Mouse (Mus musculus) heart, postnatal 0 days (tissue): Measurements from ENCODE around the gene Rad51d. TPM values are rescaled to one million over a fixed set of nuclear protein-coding genes. Genes with fewer than 3 reads are reported as not detected.
A peak's percentile ranks its signal among the peaks of the same experiment; 100 is the strongest.

Experiments used
- ATAC-seq: fragments of 200-750 bp; cut with Nextera tagmentation; 2 replicates; pipeline ENCODE4 v1.8.0; 2017; ENCODE audit warnings: low read depth, moderate number of reproducible peaks, moderate library complexity; ENCODE audit not compliant: insufficient read depth
- DNase-seq: peaks from one replicate; pipeline ENCODE4 v3.0.0-alpha.2; 2016; ENCODE audit warnings: low spot score
- H3K27ac ChIP-seq: fragments of 300-500 bp; sonication (generic); 2 replicates; pipeline ENCODE4 v1.5.1; 2014; ENCODE audit warnings: low read depth, mild to moderate bottlenecking
- H3K27me3 ChIP-seq: fragments of 300-500 bp; sonication (generic); 2 replicates; pipeline ENCODE4 v1.6.1; 2014; ENCODE audit warnings: low read length, mixed read lengths; ENCODE audit not compliant: control insufficient read depth, insufficient read depth
- H3K36me3 ChIP-seq: fragments of 300-500 bp; sonication (generic); replicated peaks from 2 replicates; pipeline ENCODE4 v1.6.1; 2014; ENCODE audit warnings: low read length, mixed read lengths; ENCODE audit not compliant: control insufficient read depth, insufficient read depth
- H3K4me1 ChIP-seq: fragments of 300-500 bp; sonication (generic); 2 replicates; pipeline ENCODE4 v1.6.1; 2014; ENCODE audit warnings: antibody characterized with exemption; ENCODE audit not compliant: control insufficient read depth, insufficient read depth
- H3K4me2 ChIP-seq: fragments of 300-500 bp; sonication (generic); 2 replicates; pipeline ENCODE4 v1.6.1; 2014; ENCODE audit warnings: low read depth, mild to moderate bottlenecking, low read length, moderate library complexity
- H3K4me3 ChIP-seq: fragments of 300-500 bp; sonication (generic); 2 replicates; pipeline ENCODE4 v1.5.1; 2014; ENCODE audit warnings: low read depth, low read length
- H3K9ac ChIP-seq: fragments of 300-500 bp; sonication (generic); replicated peaks from 2 replicates; pipeline ENCODE4 v1.6.1; 2014; ENCODE audit warnings: low read depth, low read length, mixed read lengths
- H3K9me3 ChIP-seq: fragments of 300-500 bp; sonication (generic); replicated peaks from 2 replicates; pipeline ENCODE4 v1.6.1; 2016; ENCODE audit warnings: low read length; ENCODE audit not compliant: control insufficient read depth
- CTCF ChIP-seq: IDR thresholded peaks from 2 replicates; pipeline ENCODE4 v1.5.1; 2016; ENCODE audit warnings: antibody characterized with exemption, control low read depth, low read depth
- EP300 ChIP-seq: IDR thresholded peaks from 2 replicates; pipeline ENCODE4 v1.6.1; 2016; ENCODE audit warnings: antibody characterized with exemption, low read depth
- WGBS: fragments of 180-500 bp; shearing (Covaris S2); extraction: QIAGEN DNeasy Blood & Tissue Kit; methylation state at CpG from one replicate; pipeline ENCODE4 v1.1.7; 2014; 5-methylcytosine and 5-hydroxymethylcytosine counted together
- polyA plus RNA-seq: library from polyadenylated mRNA; unstranded; fragments of >200 nt; fragmentation: Nextera tagmentation; extraction: Ambion mirVana; gene quantifications from 2 replicates; pipeline ENCODE4 v1.2.1, GENCODE M21; 2015
- total RNA-seq: library from RNA; depleted of rRNA; stranded (reverse); fragments of >200 nt; gene quantifications from 2 replicates; pipeline ENCODE4 v1.2.3, GENCODE M21; 2014; ENCODE audit warnings: low replicate concordance

The Rad51d gene
- total and polyA plus RNA-seq, 2 experiments from 2014 or later = 9.9 to 10.8 TPM

DNA sequence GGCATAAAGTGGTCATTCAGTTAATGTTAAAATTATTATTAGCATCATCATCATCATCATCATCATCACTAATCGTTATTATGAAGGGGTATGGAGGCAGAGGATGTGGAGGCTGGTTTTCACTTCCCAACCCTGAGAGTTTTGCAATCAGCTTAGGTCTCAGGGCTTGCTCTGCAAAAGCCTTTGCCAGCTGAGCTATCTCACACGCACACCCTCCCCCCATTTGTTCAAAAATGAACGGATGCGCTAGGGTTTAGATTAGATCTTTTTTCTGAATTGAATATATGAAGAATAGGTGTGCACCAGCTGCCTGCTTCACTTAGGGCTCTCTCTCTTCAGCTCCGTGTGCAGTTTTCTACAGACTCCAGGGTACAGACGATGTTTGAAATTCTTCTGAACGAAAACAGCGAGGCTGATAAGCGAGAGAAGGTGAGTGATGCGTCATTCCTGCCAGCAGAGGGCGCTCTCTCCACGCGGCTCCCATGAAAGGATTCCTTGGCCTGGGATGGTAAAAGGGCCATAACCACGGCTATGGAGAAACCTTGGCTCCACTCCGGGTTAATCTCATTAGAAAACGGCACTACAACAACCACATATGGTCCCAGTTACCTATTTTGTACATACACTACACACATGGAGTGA lies 24.4 kb upstream of the Rad51d start:
- no peak for ATAC-seq
- DNase-seq = peak; percentile 82
- no peak overlapping the region for H3K9ac ChIP-seq
- TF ChIP-seq CTCF (peak; percentile 99), EP300 (no peak)
- H3K27me3 ChIP-seq = no peaks in the 10 kb centered on the region
- H3K9me3 ChIP-seq = no peaks in the 10 kb centered on the region
- H3K4me2 ChIP-seq = peak overlapping the region; percentile 41
- peaks cover 25% of the 10 kb centered on the region for H3K4me1 ChIP-seq
- H3K4me3 ChIP-seq = peak overlapping the region; percentile 12; the same call in 1 of the 2 replicates
- 4% methylated on average over 16 of the region's 16 CpGs for WGBS
- peaks cover 19% of the 10 kb centered on the region for H3K36me3 ChIP-seq
- H3K27ac ChIP-seq = no peak overlapping the region

DNA sequence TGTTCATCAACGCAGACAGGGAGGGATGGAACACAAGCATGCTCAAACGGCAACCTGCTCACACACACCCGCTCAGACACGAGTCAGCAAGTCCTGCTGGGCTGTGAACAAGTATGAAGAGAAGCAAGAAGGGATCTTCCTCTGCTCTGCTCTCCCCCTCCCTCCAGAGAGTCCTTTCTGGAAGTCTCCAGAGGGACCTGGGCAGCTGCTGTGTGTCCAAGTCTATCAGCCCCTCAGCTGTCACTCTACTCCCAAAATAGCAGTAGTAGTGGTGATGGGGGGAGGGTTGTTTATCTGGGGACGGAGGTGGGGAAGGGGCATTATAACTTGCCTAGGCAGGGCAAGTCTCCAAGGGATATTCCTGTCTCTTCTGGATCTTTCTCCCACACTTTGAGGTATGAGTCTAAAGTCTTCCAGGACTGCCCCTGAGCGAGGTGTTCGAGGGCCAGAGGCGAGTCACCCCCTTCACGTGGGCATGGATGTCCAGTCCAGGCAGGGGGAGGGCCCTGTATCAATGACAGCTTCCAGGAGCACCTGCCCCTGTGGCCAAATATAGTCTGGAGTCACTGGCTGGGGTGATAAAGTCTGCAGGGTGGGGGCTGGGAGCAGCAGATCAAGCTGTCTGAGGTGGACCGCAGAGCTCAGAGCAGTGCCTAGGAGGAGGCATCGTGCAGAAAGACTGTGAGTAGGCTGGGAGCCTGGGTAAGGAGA lies 20.4 kb upstream of the Rad51d start:
- Histone ChIP-seq H3K4me1 (peaks cover 37% of the 10 kb centered on the region), H3K9ac (peak overlapping the region; percentile 65), H3K27me3 (no peaks in the 10 kb centered on the region), H3K4me3 (peak overlapping the region; percentile 50), H3K9me3 (no peaks in the 10 kb centered on the region), H3K36me3 (peaks cover 8% of the 10 kb centered on the region), H3K4me2 (peak overlapping the region; percentile 65), H3K27ac (peak overlapping the region; percentile 96)
- ATAC-seq = peak; percentile 95
- TF ChIP-seq EP300 = peak; percentile 84
- TF ChIP-seq CTCF = no peak
- peak; percentile 91 for DNase-seq
- WGBS = 20% methylated on average over 11 of the region's 11 CpGs

DNA sequence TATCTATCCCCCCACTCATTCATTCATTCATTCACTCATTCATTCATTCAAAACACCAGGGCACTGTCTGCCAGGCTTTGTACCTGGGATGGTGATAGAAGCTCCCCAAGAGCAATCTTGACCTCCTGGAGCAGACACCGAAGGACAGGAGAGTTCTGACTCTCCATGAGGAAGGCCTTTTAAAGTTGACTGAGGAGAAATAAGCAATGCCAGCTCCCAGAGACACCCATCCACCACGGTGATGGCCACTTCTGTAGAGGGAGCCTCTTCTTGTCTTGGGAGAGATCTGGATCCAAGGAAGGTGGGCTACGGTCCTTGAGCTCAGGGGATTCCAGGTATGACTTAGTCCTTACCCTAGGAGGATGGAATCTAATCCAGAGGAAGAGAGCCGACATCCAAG lies 19.8 kb upstream of the Rad51d start, which contains the start of gene Unc45b:
Unc45b (plus strand) TSS at position 301 of the 400 bp plus-strand sequence.
- peak within 1 kb of the TSS; percentile 96 for H3K27ac ChIP-seq
- WGBS = 51% methylated on average over 4 of the region's 4 CpGs

DNA sequence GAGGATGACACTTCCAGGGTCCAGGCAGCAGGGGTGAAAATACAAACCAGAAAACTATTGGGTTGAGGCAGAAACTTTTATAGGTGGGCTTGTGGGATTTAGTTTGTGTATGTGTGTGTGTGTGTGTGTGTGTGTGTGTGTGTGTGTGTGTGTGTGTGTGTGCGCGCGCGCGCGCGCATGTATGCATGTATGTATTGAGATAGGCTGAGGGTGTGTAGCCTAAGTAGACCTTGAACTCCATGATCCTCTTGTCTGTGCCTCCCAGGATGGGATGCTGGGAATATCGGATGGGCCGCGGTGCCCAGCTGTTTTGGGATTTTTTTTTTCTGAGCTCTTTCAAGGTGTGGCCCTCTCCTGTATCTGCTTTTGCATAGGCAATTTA lies 18.2 kb upstream of the Rad51d start:
- Histone ChIP-seq H3K27ac (0 out of 2 replicates have a peak overlapping the region, but pooled peaks have one; percentile 15), H3K27me3 (no peaks in the 10 kb centered on the region), H3K9me3 (no peaks in the 10 kb centered on the region), H3K4me3 (peak overlapping the region; percentile 93), H3K36me3 (peaks cover 27% of the 10 kb centered on the region), H3K9ac (peak overlapping the region; percentile 67), H3K4me2 (peak overlapping the region; percentile 99), H3K4me1 (peaks cover 25% of the 10 kb centered on the region)
- DNase-seq (no peak), ATAC-seq (no peak)
- TF ChIP-seq CTCF (no peak), EP300 (no peak)
- 58% methylated on average over 10 of the region's 10 CpGs for WGBS

More for the DNA sequence above, 19.8 kb upstream of the Rad51d start, which contains the start of gene Unc45b:
- no peaks in the 10 kb centered on the region for H3K27me3 ChIP-seq
- H3K4me2 ChIP-seq = peak within 1 kb of the TSS; percentile 65
- H3K4me3 ChIP-seq = peak within 1 kb of the TSS; percentile 50
- ATAC-seq (no peak), DNase-seq (no peak)
- peaks cover 11% of the 10 kb centered on the region for H3K36me3 ChIP-seq
- H3K9me3 ChIP-seq = no peaks in the 10 kb centered on the region
- TF ChIP-seq CTCF (no peak), EP300 (no peak)
- peak within 1 kb of the TSS; percentile 65 for H3K9ac ChIP-seq
- H3K4me1 ChIP-seq = peaks cover 37% of the 10 kb centered on the region

DNA sequence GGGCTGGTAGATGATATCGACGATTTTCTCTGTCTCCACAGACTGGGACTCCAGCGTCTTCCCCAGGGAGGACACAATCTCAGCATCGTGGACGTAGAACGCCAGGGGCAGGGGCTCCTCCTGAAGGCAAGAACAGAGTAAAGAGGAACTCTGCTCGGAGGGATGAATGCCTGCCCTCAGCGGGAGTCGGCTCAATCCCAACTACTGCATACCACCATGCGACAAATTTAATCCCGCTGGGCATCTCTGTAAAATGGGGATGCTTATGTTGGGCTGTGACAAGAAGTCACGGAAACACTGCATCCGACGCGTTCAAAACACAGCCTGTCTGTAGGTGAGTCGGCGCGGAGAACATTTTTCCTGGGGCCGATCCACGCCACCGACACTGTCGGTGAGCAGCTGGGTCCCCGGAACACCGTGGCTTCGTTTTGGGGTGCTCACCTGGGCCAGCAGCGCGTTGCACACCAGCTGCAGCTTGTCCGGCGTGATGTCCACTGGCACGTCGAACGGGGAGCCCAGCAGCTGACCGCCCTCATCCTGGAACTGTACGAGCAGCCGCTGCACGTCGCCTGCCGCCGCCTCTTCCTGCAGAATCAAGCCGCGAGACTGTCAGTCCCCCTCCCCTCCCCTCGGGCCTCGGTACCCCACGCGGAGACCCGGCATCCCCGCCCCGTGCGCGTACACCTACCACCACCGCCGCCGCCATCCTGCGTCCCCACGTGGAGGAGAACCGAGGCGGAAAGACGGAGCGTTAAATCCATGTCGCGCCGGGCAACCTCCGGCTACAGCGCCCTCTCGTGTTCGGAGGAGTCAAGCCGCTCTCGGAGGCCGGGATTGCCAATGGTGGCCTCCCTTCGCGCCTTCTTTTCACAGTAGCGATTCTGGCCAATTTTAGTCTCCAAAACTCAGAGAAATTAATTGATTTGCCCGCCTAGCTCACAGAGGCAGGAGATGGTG lies 17.5 kb upstream of the Rad51d start, which contains the start of gene Nle1:
Nle1 (minus strand) TSS at position 761 of the 957 bp plus-strand sequence.
- H3K9me3 ChIP-seq = no peaks in the 10 kb centered on the region
- peaks cover 34% of the 10 kb centered on the region for H3K36me3 ChIP-seq
- peak within 1 kb of the TSS; percentile 99 for H3K4me2 ChIP-seq
- peaks cover 18% of the 10 kb centered on the region for H3K4me1 ChIP-seq
- 1% methylated on average over 72 of the region's 73 CpGs for WGBS
- TF ChIP-seq EP300 (no peak), CTCF (peak; percentile 96)
- no peaks in the 10 kb centered on the region for H3K27me3 ChIP-seq
- peak within 1 kb of the TSS; percentile 93 for H3K4me3 ChIP-seq
- ATAC-seq (peak; percentile 21), DNase-seq (peak; percentile 85)
- H3K27ac ChIP-seq = peak within 1 kb of the TSS; percentile 15; the same call in 1 of the 2 replicates
- peak within 1 kb of the TSS; percentile 67 for H3K9ac ChIP-seq
